Mouse (Mus musculus) neural tube, embryonic 10.5 days (tissue): ENCODE results near the gene Glyatl3.

ENCODE experiments used
- DNase-seq: peaks from one replicate; pipeline ENCODE4 v3.0.0-alpha.2; 2017; ENCODE audit warnings: low spot score; ENCODE audit errors: extremely low spot score

Glyatl3 gene

DNA sequence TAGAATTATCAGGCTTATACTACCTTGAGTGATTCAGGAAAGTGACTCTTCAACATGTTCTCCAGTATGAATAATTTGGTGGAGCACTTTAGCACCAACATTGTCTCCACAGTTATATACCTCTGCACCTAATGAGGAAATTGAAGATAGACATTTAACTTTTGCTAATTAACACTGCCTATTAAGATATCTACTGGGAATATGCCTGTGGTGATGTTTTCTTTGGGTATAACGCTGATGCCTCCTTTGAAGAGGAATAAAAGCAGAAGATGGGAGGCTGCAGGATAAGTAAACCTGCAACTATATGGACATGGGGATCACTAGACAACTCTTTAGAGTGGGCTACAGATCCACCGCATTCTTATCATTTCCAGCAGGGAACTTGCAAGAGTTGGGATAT lies at the start of gene Glyatl3:
TSS of gene Glyatl3 (minus strand) at position 101 of the 400 bp plus-strand sequence.
- DNase-seq: no peak

DNA sequence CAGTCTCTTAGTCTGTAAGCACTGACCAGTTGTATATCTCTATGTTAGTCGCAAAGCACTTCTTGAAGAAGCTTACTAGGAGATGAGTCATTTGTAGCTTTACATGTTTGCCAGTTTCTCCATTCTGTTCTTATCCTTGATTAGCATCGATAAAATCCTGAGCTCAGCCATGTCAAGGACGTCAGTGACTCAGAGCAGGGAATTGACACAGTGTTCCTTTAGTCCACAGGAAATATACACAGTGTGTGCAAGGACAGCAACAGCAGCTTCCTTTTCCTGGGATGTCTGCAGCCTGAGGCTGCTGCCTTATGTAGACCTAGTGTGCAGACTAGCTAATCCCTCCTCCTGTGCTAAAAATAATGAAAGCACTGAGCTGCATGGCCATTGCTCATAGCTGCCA lies 34.4 kb upstream of the Glyatl3 start:
- DNase-seq: no peak

GRCm38 (mm10) chr17:40934420-40935231 lies 20.5 kb upstream of the Glyatl3 start, which contains the start of the genes Mut and Cenpq:
Gene Mut, plus strand, starts transcription at chr17:40934685.
Gene Cenpq, minus strand, starts transcription at chr17:40935047.
- peak; percentile 94 for DNase-seq

DNA sequence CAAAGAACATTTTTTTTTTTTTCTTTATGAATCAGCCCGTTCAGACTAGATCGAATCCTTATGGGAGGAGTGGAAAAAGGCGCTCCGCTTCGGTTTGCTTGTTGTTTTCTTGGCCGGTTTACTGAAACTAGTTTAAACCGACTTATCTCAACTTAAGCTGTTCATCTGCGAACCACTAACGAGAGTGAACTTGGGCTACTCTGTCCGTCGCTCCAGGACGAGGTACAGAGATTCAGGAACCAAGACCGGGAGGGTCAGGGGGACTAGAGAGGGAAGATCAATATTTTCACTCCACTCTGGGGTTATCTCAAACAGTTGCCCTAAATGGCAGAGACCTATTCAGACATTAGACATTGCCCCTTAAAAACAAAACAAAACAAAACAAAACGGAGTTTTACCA lies 19.8 kb upstream of the Glyatl3 start:
- no peak for DNase-seq

DNA sequence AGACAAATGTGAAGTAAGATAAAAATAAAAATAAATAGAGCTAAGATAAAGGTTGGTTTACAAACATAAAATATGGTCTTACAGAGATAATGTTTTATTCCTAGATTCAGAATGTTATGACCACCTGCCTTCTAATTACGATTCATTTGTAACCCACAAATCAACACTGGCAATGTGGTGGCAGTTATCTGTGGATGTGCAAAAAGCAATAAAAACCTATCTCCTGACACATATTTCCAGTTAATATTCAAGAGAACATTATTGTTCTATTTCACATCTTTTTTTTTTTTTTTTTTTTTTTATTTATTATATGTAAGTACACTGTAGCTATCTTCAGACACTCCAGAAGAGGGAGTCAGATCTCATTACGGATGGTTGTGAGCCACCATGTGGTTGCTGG lies 1.3 kb upstream of the Glyatl3 start:
- DNase-seq: no peak

DNA sequence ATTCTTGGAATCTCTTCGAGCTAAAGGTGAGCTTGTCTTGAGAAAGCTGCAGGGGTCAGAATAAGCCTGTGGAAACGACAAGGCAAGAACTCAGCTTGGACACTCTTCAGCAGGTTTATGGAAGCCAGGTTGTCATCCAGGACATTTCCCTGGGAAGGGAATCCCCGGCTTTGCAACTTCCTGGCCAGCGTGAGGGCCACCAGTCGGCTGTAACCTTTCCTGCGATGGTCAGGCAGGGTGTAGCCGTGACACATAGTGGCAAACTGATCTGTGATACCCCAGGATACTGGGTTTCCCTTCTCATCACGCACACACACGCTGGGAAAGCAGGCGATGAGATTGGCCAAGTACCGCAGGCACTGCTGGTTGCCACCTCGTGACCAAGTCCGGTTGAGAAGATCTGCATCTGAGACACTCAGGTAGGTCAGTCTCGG lies 9.4 kb downstream of the Glyatl3 start:
- DNase-seq: peak; percentile 20

- no peak for DNase-seq
Measured at GRCm38 (mm10) chr17:40904056-40904597, 10.0 kb downstream of the Glyatl3 start.

DNA sequence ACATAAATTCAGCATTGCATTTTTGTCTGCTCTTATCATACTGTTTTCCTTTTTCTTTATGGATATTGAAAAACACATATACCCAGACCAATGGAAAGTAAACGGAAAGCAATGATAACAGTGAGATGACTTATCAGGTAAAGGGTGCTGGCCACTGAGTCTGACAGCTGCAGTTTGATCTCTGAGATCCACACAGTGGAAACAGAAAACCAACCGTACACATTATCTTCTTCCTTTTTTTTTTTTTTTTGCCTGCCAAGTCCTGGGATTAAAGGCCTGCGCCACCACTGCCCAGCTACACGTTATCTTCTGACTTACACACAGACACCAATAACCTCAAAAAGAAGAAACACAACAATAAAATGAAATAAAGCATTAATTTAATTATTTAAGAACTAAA lies 10.8 kb downstream of the Glyatl3 start:
- DNase-seq: no peak

- DNase-seq: no peak
Measured at GRCm38 (mm10) chr17:40899783-40900363, 14.3 kb downstream of the Glyatl3 start.

DNA sequence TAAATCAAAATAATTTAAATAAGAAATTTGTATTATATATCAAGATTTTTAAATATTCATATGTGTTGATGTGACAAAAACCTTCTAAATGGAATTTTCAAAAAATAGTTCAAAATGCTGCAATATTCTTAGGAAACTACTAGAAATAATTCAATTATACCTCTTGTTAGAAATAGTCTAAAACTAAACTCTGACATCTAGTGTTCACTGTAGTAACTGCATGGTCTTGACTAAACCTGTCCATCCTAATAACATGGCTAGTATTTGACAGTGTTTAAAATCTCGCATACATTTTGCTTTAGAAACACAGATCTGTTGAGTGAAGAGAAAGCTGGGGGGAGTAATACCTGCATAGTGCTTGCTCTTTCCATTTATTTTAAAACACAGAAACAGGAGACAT lies 17.3 kb downstream of the Glyatl3 start:
- DNase-seq: no peak

GRCm38 (mm10) chr17:40887849-40888536 lies 26.2 kb downstream of the Glyatl3 start:
- no peak for DNase-seq

GRCm38 (mm10) chr17:40885155-40885554 lies 29.0 kb downstream of the Glyatl3 start:
- DNase-seq: no peak

DNA sequence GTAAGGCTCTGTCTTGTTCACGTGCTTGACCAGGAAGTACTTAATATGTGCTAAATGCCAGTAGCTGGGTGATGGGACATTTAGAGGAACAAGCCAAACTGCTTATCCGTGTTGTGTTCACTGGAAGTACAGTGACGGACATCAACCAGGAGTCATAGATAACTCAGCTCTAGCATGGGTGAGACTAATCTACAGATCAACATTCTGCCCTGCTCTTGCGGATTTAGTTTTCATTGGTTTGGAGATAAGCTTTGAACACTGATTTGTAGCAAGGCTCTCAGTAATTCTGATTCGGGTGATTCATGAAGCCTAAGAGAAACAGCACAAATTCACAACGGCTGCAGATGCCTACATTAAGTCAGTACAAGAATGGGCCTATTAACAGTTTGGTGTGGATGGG lies 32.0 kb downstream of the Glyatl3 start:
- DNase-seq: no peak

GRCm38 (mm10) chr17:40879924-40880691 lies 34.0 kb downstream of the Glyatl3 start, which contains the start of gene 9130008F23Rik:
Gene 9130008F23Rik, minus strand, starts transcription at chr17:40880559.
- peak; percentile 67 for DNase-seq

DNA sequence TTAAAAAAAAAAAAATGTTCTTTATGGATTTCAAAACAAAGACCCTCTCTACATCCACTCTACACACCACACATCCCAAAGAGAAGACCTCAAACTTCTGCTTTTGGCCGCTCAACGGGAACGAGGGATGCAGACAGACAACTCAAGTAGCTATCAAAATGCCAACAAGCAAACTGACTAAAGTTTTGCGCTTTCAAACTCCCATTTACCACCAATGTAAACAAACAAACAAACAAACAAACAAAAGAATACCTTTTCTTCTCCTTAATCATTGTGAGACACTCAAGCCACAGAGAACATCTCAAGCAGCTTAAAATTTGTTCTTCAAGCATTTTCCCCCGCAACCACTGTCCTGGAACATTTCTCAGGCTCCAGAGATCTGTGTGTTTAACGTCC lies 34.6 kb downstream of the Glyatl3 start:
- DNase-seq: no peak

DNA sequence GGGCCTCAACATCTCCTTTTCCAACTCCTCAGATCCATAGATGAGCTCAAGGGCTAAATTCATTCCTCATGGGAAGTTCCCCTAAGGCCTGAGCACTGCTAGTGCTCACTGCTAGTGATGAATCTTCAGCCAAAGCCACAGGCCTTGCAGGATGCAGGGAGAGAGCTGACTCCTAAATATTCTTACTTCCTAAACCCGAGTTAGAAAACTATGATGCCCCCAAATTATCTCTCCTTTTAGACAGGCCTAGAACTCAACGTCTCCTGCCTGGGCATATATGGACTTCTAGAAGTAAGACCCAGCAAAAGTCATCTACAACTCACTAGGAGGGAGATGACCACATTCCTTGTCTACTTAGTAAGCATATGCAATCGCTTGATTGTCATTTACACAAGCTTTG lies 36.4 kb downstream of the Glyatl3 start:
- no peak for DNase-seq

DNA sequence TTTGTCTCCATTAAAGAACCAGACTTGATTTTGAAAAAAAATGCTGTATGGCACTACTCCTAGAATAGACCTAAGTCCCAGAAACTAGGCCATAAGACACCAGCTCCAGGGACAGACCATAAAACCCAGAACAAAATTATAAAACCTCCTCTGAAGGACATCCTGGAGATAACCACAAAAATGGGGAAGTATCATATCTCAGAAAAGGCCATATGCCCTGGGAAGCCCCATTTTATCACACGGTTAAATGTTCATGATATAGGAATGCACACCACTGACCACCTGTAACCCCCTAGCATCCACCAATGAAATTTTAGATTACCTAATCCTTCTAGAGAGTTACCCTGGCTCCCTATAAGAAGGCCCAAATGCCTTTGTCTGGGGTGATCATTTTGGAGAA lies 38.6 kb downstream of the Glyatl3 start:
- no peak for DNase-seq

GRCm38 (mm10) chr17:40874701-40875100 lies 39.4 kb downstream of the Glyatl3 start:
- DNase-seq: no peak

DNA sequence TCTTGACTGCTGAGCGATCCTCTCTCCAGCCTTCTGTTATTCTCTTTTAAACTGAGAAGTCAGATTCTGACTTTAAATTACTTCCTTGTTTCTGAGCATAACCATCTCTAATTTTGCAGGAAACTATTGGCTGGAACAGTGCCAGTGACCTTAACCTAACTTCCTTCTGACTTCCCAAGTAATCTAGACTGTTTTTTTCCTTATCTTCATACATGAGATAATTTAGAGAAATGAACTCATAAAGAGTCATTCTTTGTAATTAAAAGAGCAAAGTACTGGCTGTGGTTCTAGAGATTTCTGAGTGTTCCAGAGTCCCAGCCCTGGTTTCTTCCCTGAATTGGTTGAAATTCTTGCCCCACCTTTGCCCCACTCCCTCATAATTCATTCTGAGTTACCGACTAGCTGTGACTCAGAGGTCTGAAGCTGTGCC lies 40.6 kb downstream of the Glyatl3 start:
- no peak for DNase-seq

GRCm38 (mm10) chr17:40872626-40873025 lies 41.5 kb downstream of the Glyatl3 start:
- DNase-seq: no peak
